Comparison of ENCODE assay signal across 5 mouse cellular contexts in the genomic region with DNA sequence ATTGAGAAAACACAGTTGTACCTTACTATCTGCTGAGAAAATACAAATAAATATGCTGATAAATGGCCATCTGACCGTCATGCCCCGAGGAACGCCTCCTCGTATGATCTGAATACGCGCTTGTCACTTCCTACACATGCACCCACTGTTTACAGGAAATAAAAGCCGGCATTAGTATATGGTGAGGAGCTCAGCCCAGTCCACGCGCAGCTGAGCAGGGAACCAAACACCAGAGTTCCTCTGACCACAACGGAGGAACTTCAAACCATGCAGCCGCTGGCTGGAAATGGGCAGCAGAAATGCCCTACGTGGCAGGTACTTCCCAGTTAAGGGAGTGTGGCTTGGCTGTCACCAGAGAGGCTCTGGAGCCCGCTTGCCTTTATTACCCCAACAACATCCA. TPM values are rescaled to one million over a fixed set of nuclear protein-coding genes. Genes with fewer than 3 reads are reported as not detected.
"Had no signal": no experiment of that assay in that cellular context is flagged by ENCODE, and none has a peak within 500 bp of the region (broad histone marks: within the 10 kb centered on the region; RNA-seq: fewer than 3 reads in every experiment).

No protein-coding gene starts in this region.

RNA-seq across cellular contexts. Expression of gene Gm10428, which starts 3.5 kb away (rescaled TPM):
- total RNA-seq: layer of hippocampus, adult 2 months; layer of hippocampus, postnatal 25 days; left cerebral cortex, adult 18-20 months; left cerebral cortex, postnatal 25 days; monocyte, adult 5-6 weeks had no signal

RNA-seq across cellular contexts. Expression of gene Zfp286, which starts 39.8 kb away (rescaled TPM):
- total RNA-seq: monocyte, adult 5-6 weeks had no signal
